Mouse (Mus musculus): ENCODE measurements around the gene Colq.

DNA sequence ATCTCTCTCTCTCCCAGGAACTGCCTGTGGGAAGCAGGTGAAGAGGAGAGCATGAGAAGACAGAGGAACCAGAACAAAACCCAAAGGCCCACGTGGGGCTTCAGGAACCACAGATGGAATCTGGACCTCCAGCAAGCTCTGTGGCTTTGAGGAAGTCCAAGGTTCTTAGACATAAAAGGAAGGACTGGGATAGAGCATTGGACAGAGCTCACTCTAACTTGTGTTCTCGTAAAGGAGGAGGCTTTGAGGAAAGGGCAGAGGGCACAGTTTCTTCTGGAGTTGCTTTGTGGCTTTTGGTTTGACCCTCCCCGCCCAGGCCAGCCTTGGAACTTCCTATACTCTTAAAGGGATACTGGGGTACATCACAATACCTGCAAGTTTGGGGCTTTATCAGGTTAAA, 58.5 kb downstream of the Colq start:
- TF ChIP-seq POLR2A (IDR thresholded peaks at IDR 0.05; ENCODE audit: insufficient read length, low read depth) (no peak), USF1 (IDR thresholded peaks at IDR 0.05; ENCODE audit: low read depth) (no peak), TCF12 (IDR thresholded peaks at IDR 0.05; ENCODE audit: insufficient read depth, poor library complexity, severe bottlenecking) (no peak), E2F4 (IDR thresholded peaks at IDR 0.05; ENCODE audit: insufficient read depth) (no peak), MAX (IDR thresholded peaks at IDR 0.05; ENCODE audit: low read depth) (no peak), MYOG (IDR thresholded peaks at IDR 0.05; ENCODE audit: control insufficient read depth in 1 of 3, insufficient read depth in 1 of 3, insufficient read length in 2 of 3, low read depth in 2 of 3) (no peak)

Data from myocyte (in vitro differentiated cells).